Mouse (Mus musculus) C2C12 (cell line): ENCODE results near the gene Gm39566.

Source experiments
- CTCF ChIP-seq: IDR thresholded peaks from one replicate; pipeline ENCODE4 v1.5.1; 2011; ENCODE audit not compliant: control insufficient read depth, insufficient read depth, insufficient read length
- MYOG ChIP-seq: IDR thresholded peaks from one replicate; pipeline ENCODE4 v1.6.1; 2011; ENCODE audit not compliant: control insufficient read depth, insufficient read length; ENCODE audit errors: extremely low read depth

DNA sequence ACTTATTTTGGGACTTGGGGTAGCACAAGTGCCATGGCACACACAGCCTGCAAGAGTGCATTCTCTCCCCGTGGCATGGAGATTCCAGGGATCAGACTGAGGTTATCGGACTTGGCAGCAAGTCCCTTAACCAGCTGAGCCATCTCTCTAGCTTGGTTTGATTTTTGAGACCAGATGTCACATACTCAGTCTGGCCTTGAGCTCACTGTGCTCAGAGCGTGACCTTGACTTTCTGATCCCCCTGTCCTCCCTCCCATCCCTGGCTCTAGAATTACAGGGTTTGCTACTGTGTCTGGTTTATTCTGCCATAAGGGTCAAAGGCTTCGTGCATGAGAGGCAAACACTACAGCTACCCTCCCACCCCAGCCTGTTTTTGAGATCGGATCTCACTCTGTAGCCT lies 25.7 kb downstream of the Gm39566 start:
- TF ChIP-seq CTCF (no peak), MYOG (no peak)
